Mouse (Mus musculus) lung, postnatal 0 days (tissue): ENCODE data around the gene Ptpn12.

Experiments
- CTCF ChIP-seq: IDR thresholded peaks from 2 replicates; pipeline ENCODE4 v1.5.1; 2016; ENCODE audit warnings: antibody characterized with exemption, mild to moderate bottlenecking
- EP300 ChIP-seq: IDR thresholded peaks from 2 replicates; pipeline ENCODE4 v1.6.1; 2016; ENCODE audit warnings: antibody characterized with exemption, mild to moderate bottlenecking, control low read depth

- TF ChIP-seq CTCF (no peak), EP300 (no peak)
Measured at GRCm38 (mm10) chr5:20974690-20975089, 81.0 kb downstream of the Ptpn12 start.
